Mouse (Mus musculus): ENCODE data around the gene Traf3ip3. TPM values are rescaled to one million over a fixed set of nuclear protein-coding genes. Genes with fewer than 3 reads are reported as not detected.
A peak's percentile ranks its signal among the peaks of the same experiment; 100 is the strongest.

Traf3ip3 gene
- total and polyA plus RNA-seq, 3 experiments: 13.4 to 48.7 (median 14.1) TPM

GRCm38 (mm10) chr1:193220408-193220807 lies 18.9 kb upstream of the Traf3ip3 start:
- H3K4me3 ChIP-seq (ENCODE audit: low read depth, low read length): no peak overlapping the region
- DNase-seq (ENCODE audit: low spot score) (no peak), ATAC-seq (ENCODE audit: extremely low read depth, insufficient number of reproducible peaks, low FRiP score, poor library complexity, severe bottlenecking) (no peak)
- no peaks in the 10 kb centered on the region for H3K36me3 ChIP-seq (replicated peaks)
- 0 out of 2 replicates have a peak, but pooled peaks cover 2% of the 10 kb centered on the region for H3K27me3 ChIP-seq (ENCODE audit: insufficient read depth, low read length)
- H3K9me3 ChIP-seq (replicated peaks): no peaks in the 10 kb centered on the region
- no peak for TF ChIP-seq GATA1 (IDR thresholded peaks at IDR 0.05; ENCODE audit: borderline replicate concordance, low read length)
- TF ChIP-seq TAL1 (conservative IDR thresholded peaks at IDR 0.05; ENCODE audit: low read depth, low read length): no peak
- no peak for TF ChIP-seq GATA2 (IDR thresholded peaks at IDR 0.05; ENCODE audit: borderline replicate concordance, low read depth, low read length)
- no peak for TF ChIP-seq CTCF (IDR thresholded peaks at IDR 0.05; ENCODE audit: low read depth, low read length)
- no peak for TF ChIP-seq POLR2AphosphoS5 (IDR thresholded peaks at IDR 0.05; ENCODE audit: insufficient replicate concordance, low read depth, low read length)
- no peaks in the 10 kb centered on the region for H3K4me1 ChIP-seq (ENCODE audit: insufficient read depth, low read depth, low read length)

- ATAC-seq (ENCODE audit: extremely low read depth, insufficient number of reproducible peaks, low FRiP score, poor library complexity, severe bottlenecking) (no peak), DNase-seq (ENCODE audit: low spot score) (no peak)
- Histone ChIP-seq H3K4me1 (ENCODE audit: insufficient read depth, low read depth, low read length) (no peaks in the 10 kb centered on the region), H3K4me3 (ENCODE audit: low read depth, low read length) (no peak overlapping the region), H3K27me3 (ENCODE audit: insufficient read depth, low read length) (no peaks in the 10 kb centered on the region), H3K9me3 (replicated peaks) (no peaks in the 10 kb centered on the region), H3K36me3 (replicated peaks) (no peaks in the 10 kb centered on the region)
- TF ChIP-seq CTCF (IDR thresholded peaks at IDR 0.05; ENCODE audit: low read depth, low read length) (no peak), GATA1 (IDR thresholded peaks at IDR 0.05; ENCODE audit: borderline replicate concordance, low read length) (no peak), TAL1 (conservative IDR thresholded peaks at IDR 0.05; ENCODE audit: low read depth, low read length) (no peak), POLR2AphosphoS5 (IDR thresholded peaks at IDR 0.05; ENCODE audit: insufficient replicate concordance, low read depth, low read length) (no peak), GATA2 (IDR thresholded peaks at IDR 0.05; ENCODE audit: borderline replicate concordance, low read depth, low read length) (no peak)
Measured at GRCm38 (mm10) chr1:193216000-193216399, 14.5 kb upstream of the Traf3ip3 start.

GRCm38 (mm10) chr1:193214053-193214452 lies 12.6 kb upstream of the Traf3ip3 start:
- DNase-seq (ENCODE audit: low spot score): no peak
- TF ChIP-seq POLR2AphosphoS5 (IDR thresholded peaks at IDR 0.05; ENCODE audit: insufficient replicate concordance, low read depth, low read length): no peak
- no peak for TF ChIP-seq TAL1 (conservative IDR thresholded peaks at IDR 0.05; ENCODE audit: low read depth, low read length)
- no peak for TF ChIP-seq CTCF (IDR thresholded peaks at IDR 0.05; ENCODE audit: low read depth, low read length)
- no peak for TF ChIP-seq GATA1 (IDR thresholded peaks at IDR 0.05; ENCODE audit: borderline replicate concordance, low read length)
- no peak for TF ChIP-seq GATA2 (IDR thresholded peaks at IDR 0.05; ENCODE audit: borderline replicate concordance, low read depth, low read length)
- Histone ChIP-seq H3K4me1 (ENCODE audit: insufficient read depth, low read depth, low read length) (no peaks in the 10 kb centered on the region), H3K36me3 (replicated peaks) (no peaks in the 10 kb centered on the region), H3K27me3 (ENCODE audit: insufficient read depth, low read length) (no peaks in the 10 kb centered on the region), H3K9me3 (replicated peaks) (no peaks in the 10 kb centered on the region), H3K4me3 (ENCODE audit: low read depth, low read length) (no peak overlapping the region)
- ATAC-seq (ENCODE audit: extremely low read depth, insufficient number of reproducible peaks, low FRiP score, poor library complexity, severe bottlenecking): no peak

DNA sequence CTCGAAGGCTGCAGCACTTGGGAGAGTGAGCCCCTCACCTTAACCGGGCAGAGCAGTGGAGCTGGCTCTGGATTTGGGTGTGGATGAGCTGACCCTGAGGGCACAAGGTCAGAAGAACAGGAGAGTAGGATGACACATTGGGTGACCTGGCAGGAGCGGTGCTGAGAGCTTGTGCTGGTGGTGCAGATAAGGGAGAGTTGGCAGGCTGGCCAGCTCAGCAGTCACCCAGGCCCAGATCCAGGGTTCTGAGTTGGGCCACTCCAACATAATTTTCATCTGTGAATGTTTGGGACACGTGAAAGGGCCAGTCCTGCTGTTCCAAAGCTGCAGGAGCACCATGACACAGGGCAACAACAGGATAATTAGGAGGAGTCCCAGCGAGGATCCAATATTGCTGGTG lies 9.9 kb upstream of the Traf3ip3 start:
- H3K27me3 ChIP-seq (ENCODE audit: insufficient read depth, low read length): no peaks in the 10 kb centered on the region
- no peak overlapping the region for H3K4me3 ChIP-seq (ENCODE audit: low read depth, low read length)
- ATAC-seq (ENCODE audit: extremely low read depth, insufficient number of reproducible peaks, low FRiP score, poor library complexity, severe bottlenecking): no peak
- no peaks in the 10 kb centered on the region for H3K4me1 ChIP-seq (ENCODE audit: insufficient read depth, low read depth, low read length)
- H3K9me3 ChIP-seq (replicated peaks): no peaks in the 10 kb centered on the region
- no peak for DNase-seq (ENCODE audit: low spot score)
- TF ChIP-seq GATA1 (IDR thresholded peaks at IDR 0.05; ENCODE audit: borderline replicate concordance, low read length): no peak
- TF ChIP-seq TAL1 (conservative IDR thresholded peaks at IDR 0.05; ENCODE audit: low read depth, low read length): no peak
- no peak for TF ChIP-seq CTCF (IDR thresholded peaks at IDR 0.05; ENCODE audit: low read depth, low read length)
- no peak for TF ChIP-seq POLR2AphosphoS5 (IDR thresholded peaks at IDR 0.05; ENCODE audit: insufficient replicate concordance, low read depth, low read length)
- no peak for TF ChIP-seq GATA2 (IDR thresholded peaks at IDR 0.05; ENCODE audit: borderline replicate concordance, low read depth, low read length)
- H3K36me3 ChIP-seq (replicated peaks): no peaks in the 10 kb centered on the region

DNA sequence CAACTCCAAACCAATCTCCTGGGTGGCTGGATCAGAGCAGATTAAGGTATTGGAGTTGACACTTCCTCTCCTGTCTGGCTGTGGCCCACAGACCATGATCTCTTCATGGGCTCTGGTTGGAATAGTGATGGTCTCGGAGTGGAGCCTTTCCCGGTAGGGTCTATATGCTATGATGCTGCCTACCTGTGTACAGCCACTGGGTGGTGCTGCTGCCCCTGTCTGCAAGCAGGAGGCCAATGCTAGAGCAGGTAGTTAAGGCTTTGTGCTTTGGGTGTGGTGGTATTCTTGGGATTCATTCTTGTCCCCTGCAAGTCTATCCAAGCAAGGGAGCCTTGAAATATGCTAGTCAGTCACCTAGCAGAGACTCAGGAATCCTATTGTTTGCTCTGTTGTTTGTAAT lies 6.7 kb upstream of the Traf3ip3 start:
- H3K36me3 ChIP-seq (replicated peaks): no peaks in the 10 kb centered on the region
- H3K4me3 ChIP-seq (ENCODE audit: low read depth, low read length): no peak overlapping the region
- H3K27me3 ChIP-seq (ENCODE audit: insufficient read depth, low read length): no peaks in the 10 kb centered on the region
- no peaks in the 10 kb centered on the region for H3K9me3 ChIP-seq (replicated peaks)
- DNase-seq (ENCODE audit: low spot score) (peak; percentile 12), ATAC-seq (ENCODE audit: extremely low read depth, insufficient number of reproducible peaks, low FRiP score, poor library complexity, severe bottlenecking) (peak; percentile 62; the same call in 1 of the 2 replicates)
- no peak for TF ChIP-seq POLR2AphosphoS5 (IDR thresholded peaks at IDR 0.05; ENCODE audit: insufficient replicate concordance, low read depth, low read length)
- no peak for TF ChIP-seq TAL1 (conservative IDR thresholded peaks at IDR 0.05; ENCODE audit: low read depth, low read length)
- TF ChIP-seq GATA2 (IDR thresholded peaks at IDR 0.05; ENCODE audit: borderline replicate concordance, low read depth, low read length): no peak
- TF ChIP-seq CTCF (IDR thresholded peaks at IDR 0.05; ENCODE audit: low read depth, low read length): no peak
- H3K4me1 ChIP-seq (ENCODE audit: insufficient read depth, low read depth, low read length): no peaks in the 10 kb centered on the region

GRCm38 (mm10) chr1:193207503-193207902 lies 6.0 kb upstream of the Traf3ip3 start, which contains the start of gene Lamb3:
Lamb3 (plus strand) TSS chr1:193207699.
- no peak for TF ChIP-seq CTCF (IDR thresholded peaks at IDR 0.05; ENCODE audit: low read depth, low read length)
- no peak for TF ChIP-seq GATA2 (IDR thresholded peaks at IDR 0.05; ENCODE audit: borderline replicate concordance, low read depth, low read length)
- no peak for TF ChIP-seq POLR2AphosphoS5 (IDR thresholded peaks at IDR 0.05; ENCODE audit: insufficient replicate concordance, low read depth, low read length)
- TF ChIP-seq GATA1 (IDR thresholded peaks at IDR 0.05; ENCODE audit: borderline replicate concordance, low read length): no peak
- TF ChIP-seq TAL1 (conservative IDR thresholded peaks at IDR 0.05; ENCODE audit: low read depth, low read length): no peak
- no peak within 1 kb of the TSS for H3K4me3 ChIP-seq (ENCODE audit: low read depth, low read length)
- no peaks in the 10 kb centered on the region for H3K4me1 ChIP-seq (ENCODE audit: insufficient read depth, low read depth, low read length)
- ATAC-seq (ENCODE audit: extremely low read depth, insufficient number of reproducible peaks, low FRiP score, poor library complexity, severe bottlenecking) (no peak), DNase-seq (ENCODE audit: low spot score) (no peak)
- no peaks in the 10 kb centered on the region for H3K27me3 ChIP-seq (ENCODE audit: insufficient read depth, low read length)
- no peaks in the 10 kb centered on the region for H3K36me3 ChIP-seq (replicated peaks)
- no peaks in the 10 kb centered on the region for H3K9me3 ChIP-seq (replicated peaks)

All from G1E (cell line).